Mouse (Mus musculus) intestine, embryonic 16.5 days (tissue): Measurements from ENCODE around the gene Scube3. TPM values are rescaled to one million over a fixed set of nuclear protein-coding genes. Genes with fewer than 3 reads are reported as not detected.

Experiments
- ATAC-seq: fragments of 200-750 bp; cut with Nextera tagmentation; 2 replicates; pipeline ENCODE4 v1.8.0; 2017; ENCODE audit warnings: moderate TSS enrichment, moderate library complexity
- H3K27ac ChIP-seq: fragments of 300-500 bp; sonication (generic); 2 replicates; pipeline ENCODE4 v1.5.1; 2014; ENCODE audit warnings: mild to moderate bottlenecking, low read length
- H3K27me3 ChIP-seq: fragments of 300-500 bp; sonication (generic); replicated peaks from 2 replicates; pipeline ENCODE4 v1.6.1; 2014; ENCODE audit warnings: low read length, control low read depth, mixed read lengths; ENCODE audit not compliant: control insufficient read depth, insufficient read depth
- H3K36me3 ChIP-seq: fragments of 300-500 bp; sonication (generic); 2 replicates; pipeline ENCODE4 v1.6.1; 2014; ENCODE audit warnings: low read length, control low read depth; ENCODE audit not compliant: control insufficient read depth, insufficient read depth
- H3K4me1 ChIP-seq: fragments of 300-500 bp; sonication (generic); 2 replicates; pipeline ENCODE4 v1.6.1; 2014; ENCODE audit warnings: low read length, control low read depth, mixed read lengths; ENCODE audit not compliant: control insufficient read depth, insufficient read depth
- H3K4me2 ChIP-seq: fragments of 300-500 bp; sonication (generic); 2 replicates; pipeline ENCODE4 v1.6.1; 2014; ENCODE audit warnings: low read depth, low read length, control low read depth
- H3K4me3 ChIP-seq: fragments of 300-500 bp; sonication (generic); 2 replicates; pipeline ENCODE4 v1.5.1; 2014; ENCODE audit warnings: mild to moderate bottlenecking, low read length
- H3K9ac ChIP-seq: fragments of 300-500 bp; sonication (generic); 2 replicates; pipeline ENCODE4 v1.6.1; 2014; ENCODE audit warnings: low read depth, low read length
- H3K9me3 ChIP-seq: fragments of 300-500 bp; sonication (generic); 2 replicates; pipeline ENCODE4 v1.6.1; 2016; ENCODE audit warnings: low read length, control low read depth; ENCODE audit not compliant: control insufficient read depth
- WGBS: fragments of 180-500 bp; shearing (Covaris S2); extraction: QIAGEN DNeasy Blood & Tissue Kit; methylation state at CpG from one replicate; pipeline ENCODE4 v1.1.7; 2014; 5-methylcytosine and 5-hydroxymethylcytosine counted together
- polyA plus RNA-seq: library from polyadenylated mRNA; unstranded; fragments of >200 nt; fragmentation: Nextera tagmentation; extraction: Ambion mirVana; gene quantifications from 2 replicates; pipeline ENCODE4 v1.2.1, GENCODE M21; 2015

Scube3 gene
- polyA plus RNA-seq, 1 experiment from 2014 or later: 1.0 TPM

DNA sequence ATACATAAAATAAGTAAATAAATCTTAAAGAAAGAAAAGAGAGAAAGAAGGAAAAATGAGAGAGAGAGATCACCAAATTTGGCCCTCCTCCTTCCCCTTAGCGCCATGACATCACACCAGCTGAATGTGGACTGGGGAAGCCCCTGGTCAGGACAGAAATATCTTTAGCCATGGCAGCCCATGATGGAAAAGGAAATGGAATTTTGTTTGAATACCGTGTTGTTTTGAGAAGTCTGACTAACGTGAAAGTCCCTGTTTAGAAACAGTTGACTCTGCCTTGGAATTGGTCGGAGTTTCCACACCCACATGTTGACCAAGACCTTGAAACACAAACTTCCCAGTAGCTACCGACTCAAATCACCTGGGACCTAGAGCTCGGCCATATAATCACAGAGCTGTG is 37.5 kb upstream of the Scube3 start:
- Histone ChIP-seq H3K9me3 (no peaks in the 10 kb centered on the region), H3K9ac (no peak overlapping the region), H3K27me3 (no peaks in the 10 kb centered on the region), H3K27ac (no peak overlapping the region), H3K4me3 (no peak overlapping the region), H3K36me3 (no peaks in the 10 kb centered on the region), H3K4me2 (no peak overlapping the region), H3K4me1 (peaks cover 4% of the 10 kb centered on the region; the same call in 1 of the 2 replicates)
- WGBS: 70% methylated on average over 6 of the region's 6 CpGs
- no peak for ATAC-seq

DNA sequence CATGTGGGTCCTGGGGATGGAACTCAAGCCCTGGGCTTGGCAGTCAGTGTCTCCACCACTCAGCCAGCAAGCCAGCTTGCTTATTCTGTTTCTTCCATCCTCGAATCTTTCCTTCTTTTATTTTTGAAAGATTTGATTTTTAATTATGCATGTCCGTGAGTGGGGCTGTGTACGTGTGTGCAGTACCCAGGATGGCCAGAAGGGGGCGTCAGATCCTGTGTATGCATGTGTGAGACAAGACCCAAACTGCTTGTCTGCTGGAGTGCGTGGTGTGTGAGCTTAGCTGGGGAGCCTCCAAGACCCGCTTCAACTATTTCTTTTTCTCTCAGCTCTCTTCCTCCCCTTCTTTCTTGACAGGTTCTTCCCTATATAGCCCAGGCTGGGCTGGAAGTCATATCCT is 35.6 kb upstream of the Scube3 start:
- Histone ChIP-seq H3K36me3 (no peaks in the 10 kb centered on the region), H3K9ac (no peak overlapping the region), H3K4me1 (peaks cover 4% of the 10 kb centered on the region; the same call in 1 of the 2 replicates), H3K4me3 (no peak overlapping the region), H3K27ac (no peak overlapping the region), H3K27me3 (no peaks in the 10 kb centered on the region), H3K9me3 (no peaks in the 10 kb centered on the region), H3K4me2 (no peak overlapping the region)
- ATAC-seq: no peak
- WGBS: 82% methylated on average over 6 of the region's 6 CpGs

DNA sequence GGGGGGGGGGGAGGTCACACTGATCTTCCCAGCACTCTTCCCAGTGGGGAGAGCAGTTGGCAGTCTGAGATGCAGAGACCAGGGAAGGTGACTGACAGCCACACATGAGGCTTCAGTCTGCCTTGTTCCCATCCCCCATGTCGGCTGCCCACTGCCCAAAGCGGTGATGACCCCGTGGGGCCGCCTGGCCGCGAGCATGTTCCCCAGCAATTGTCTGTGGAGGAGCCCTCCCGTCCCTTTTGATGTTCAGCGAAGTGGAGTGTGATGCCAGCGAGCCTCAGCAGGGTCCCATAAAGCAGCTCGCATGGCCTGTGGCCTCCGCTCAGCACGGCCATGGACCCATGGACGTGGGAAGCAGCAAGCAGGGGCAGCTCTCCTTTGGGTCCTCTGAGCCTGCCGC is 34.7 kb upstream of the Scube3 start:
- H3K36me3 ChIP-seq: no peaks in the 10 kb centered on the region
- H3K27me3 ChIP-seq: no peaks in the 10 kb centered on the region
- H3K27ac ChIP-seq: no peak overlapping the region
- H3K4me3 ChIP-seq: no peak overlapping the region
- no peak overlapping the region for H3K9ac ChIP-seq
- no peaks in the 10 kb centered on the region for H3K4me1 ChIP-seq
- no peak for ATAC-seq
- H3K9me3 ChIP-seq: no peaks in the 10 kb centered on the region
- WGBS: 24% methylated on average over 14 of the region's 14 CpGs
- H3K4me2 ChIP-seq: no peak overlapping the region

DNA sequence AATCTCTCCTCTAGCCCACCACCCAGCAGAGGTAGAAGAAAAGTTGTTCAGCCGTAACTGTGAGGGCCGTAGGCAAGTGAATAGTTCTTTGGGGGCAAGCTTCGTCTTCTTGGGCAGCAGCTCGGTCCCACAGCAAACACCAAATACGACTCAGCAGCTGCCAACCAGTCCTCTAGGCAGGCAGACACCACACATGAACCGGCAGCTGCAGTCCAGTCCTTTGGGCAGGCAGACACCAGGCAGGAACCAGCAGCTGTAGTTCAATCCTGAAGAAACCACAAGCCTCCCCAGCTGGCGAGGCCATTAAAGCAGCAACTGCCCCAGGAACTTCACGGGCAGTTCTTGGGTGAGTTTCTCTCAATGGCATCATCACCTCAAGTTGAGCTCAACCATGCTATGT is 29.7 kb upstream of the Scube3 start:
- ATAC-seq: no peak
- 86% methylated on average over 8 of the region's 8 CpGs for WGBS

DNA sequence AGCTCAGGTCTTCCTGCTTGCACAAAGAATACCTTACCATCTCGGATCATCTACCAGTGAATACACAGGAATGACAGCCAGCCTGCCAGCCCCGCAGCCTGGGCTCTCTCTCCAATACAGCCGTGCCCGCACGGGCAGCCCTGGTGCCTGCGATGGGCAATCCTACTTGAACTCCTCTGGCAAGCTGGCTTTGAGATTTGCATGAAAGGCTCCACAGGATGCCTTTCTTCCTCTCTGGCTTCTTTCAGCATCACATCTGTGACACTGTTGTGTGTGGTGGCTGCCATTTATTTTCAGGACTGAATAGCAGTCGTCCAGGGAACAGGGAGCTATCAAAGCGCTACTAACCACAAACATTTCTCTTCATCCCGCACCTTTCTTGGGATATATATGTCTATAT is 25.6 kb upstream of the Scube3 start:
- 88% methylated on average over 9 of the region's 9 CpGs for WGBS
- no peak overlapping the region for H3K4me3 ChIP-seq
- ATAC-seq: no peak
- H3K9me3 ChIP-seq: no peaks in the 10 kb centered on the region
- no peak overlapping the region for H3K27ac ChIP-seq
- no peaks in the 10 kb centered on the region for H3K4me1 ChIP-seq
- no peak overlapping the region for H3K9ac ChIP-seq
- no peaks in the 10 kb centered on the region for H3K27me3 ChIP-seq
- H3K36me3 ChIP-seq: no peaks in the 10 kb centered on the region
- H3K4me2 ChIP-seq: no peak overlapping the region

More for the DNA sequence above, 29.7 kb upstream of the Scube3 start:
- Histone ChIP-seq H3K9me3 (no peaks in the 10 kb centered on the region), H3K4me2 (no peak overlapping the region), H3K36me3 (no peaks in the 10 kb centered on the region), H3K27me3 (no peaks in the 10 kb centered on the region), H3K9ac (no peak overlapping the region), H3K27ac (no peak overlapping the region), H3K4me1 (no peaks in the 10 kb centered on the region), H3K4me3 (no peak overlapping the region)

DNA sequence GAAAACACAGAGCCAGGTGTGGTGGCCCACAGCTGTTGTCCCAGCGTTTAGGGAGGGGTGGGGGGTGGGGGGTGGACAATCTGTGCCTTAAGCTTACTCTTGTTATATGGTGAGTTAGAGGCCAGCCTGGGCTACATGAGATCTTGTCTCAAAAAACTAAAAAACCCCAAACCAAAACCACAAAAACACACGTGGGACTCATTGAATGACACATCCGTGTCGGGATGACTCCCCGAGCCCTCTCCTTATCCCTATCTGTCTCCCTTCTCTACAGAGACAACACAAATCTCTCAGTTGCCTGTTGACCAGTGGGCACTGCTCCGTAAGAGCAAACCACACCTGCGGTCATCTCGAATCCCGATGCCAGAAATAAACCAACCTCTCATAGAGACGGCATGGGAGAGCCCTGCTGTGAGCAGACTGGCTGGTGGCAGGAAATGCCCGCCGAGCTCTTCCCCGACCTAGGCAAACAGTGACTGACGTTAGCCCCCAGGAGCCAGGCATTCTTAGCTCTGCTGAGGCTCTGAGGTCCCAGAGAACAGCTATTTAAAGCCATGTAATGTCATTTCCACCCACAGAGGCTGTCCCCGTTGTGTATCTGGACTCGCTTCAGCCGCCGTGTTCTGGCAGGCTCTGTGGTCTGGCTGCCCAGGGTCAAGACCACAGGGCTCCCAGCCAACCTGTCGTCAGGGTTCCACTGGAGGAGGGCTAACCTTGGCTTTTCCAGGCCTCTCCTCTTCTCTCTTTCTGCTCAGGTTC is 24.3 kb upstream of the Scube3 start:
- Histone ChIP-seq H3K36me3 (no peaks in the 10 kb centered on the region), H3K4me3 (no peak overlapping the region), H3K4me2 (no peak overlapping the region), H3K27me3 (no peaks in the 10 kb centered on the region), H3K9ac (no peak overlapping the region), H3K27ac (no peak overlapping the region), H3K9me3 (no peaks in the 10 kb centered on the region), H3K4me1 (no peaks in the 10 kb centered on the region)
- 48% methylated on average over 19 of the region's 19 CpGs for WGBS
- ATAC-seq: no peak

DNA sequence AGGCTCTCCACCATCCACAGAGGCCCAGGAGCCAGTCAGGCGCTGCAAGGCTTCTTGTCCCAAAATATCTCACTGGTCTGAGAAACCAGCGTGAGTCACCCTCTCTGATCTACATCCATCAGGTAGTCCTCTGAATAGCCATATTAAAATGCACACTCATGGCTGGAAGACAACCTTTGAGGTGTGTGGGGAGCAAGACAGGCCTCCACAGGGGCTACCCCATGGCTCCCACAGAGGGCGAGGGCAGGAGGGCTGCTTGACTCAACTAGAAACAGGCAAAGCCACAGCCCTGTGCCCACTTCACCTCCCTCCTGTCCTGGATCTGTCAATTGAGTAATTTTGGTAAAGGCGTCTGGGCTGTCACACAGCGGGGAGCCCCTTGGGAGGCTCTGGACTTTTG is 21.5 kb upstream of the Scube3 start:
- H3K4me2 ChIP-seq: no peak overlapping the region
- 90% methylated on average over 5 of the region's 5 CpGs for WGBS
- no peak for ATAC-seq

DNA sequence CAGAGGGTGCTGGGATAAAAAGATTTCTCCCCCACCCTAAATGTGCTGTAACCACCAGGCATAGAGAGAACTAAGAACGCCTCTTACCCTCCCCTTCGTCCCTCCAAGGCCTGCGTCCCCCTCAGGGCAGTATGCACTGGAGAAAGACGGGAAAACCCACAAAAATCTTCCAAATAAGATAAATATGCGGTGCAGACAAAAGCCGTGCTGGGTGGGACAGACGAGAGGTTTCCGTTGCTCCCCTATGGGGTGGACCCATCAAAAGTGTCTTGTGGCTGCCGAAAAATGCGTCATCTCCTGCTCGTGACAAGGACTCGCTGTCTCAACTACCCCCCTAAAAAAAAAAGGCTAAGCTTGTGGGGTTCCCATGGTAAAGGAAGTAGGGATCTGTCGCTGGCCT is 19.0 kb upstream of the Scube3 start:
- H3K27ac ChIP-seq: no peak overlapping the region
- H3K27me3 ChIP-seq: no peaks in the 10 kb centered on the region
- no peak for ATAC-seq
- H3K9me3 ChIP-seq: no peaks in the 10 kb centered on the region
- no peak overlapping the region for H3K9ac ChIP-seq
- H3K4me2 ChIP-seq: no peak overlapping the region
- H3K4me1 ChIP-seq: no peaks in the 10 kb centered on the region
- H3K36me3 ChIP-seq: no peaks in the 10 kb centered on the region
- H3K4me3 ChIP-seq: no peak overlapping the region
- 71% methylated on average over 13 of the region's 13 CpGs for WGBS

More for the DNA sequence above, 21.5 kb upstream of the Scube3 start:
- Histone ChIP-seq H3K27me3 (no peaks in the 10 kb centered on the region), H3K4me3 (no peak overlapping the region), H3K36me3 (no peaks in the 10 kb centered on the region), H3K9ac (no peak overlapping the region), H3K9me3 (no peaks in the 10 kb centered on the region), H3K27ac (no peak overlapping the region), H3K4me1 (no peaks in the 10 kb centered on the region)

DNA sequence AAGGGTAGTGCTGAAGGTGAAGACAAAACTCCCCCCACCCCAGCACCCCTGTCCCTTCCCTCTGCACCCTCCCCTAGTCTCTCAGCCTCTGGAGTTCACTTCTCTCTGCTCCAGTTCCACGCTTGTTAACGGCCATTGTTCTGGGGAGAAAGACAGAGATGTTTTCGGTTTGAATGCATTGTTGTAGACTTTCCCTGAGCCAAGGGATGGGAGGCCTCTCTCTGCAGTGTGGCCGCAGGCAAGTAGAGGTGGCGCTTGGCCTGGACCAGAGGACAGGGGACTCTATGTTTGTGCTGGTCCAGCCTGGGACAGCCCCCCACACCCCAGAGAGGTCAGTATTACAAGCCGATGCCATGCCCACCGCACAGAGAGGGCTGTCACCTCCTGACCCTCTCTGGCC is 18.3 kb upstream of the Scube3 start:
- H3K4me3 ChIP-seq: no peak overlapping the region
- H3K4me1 ChIP-seq: no peaks in the 10 kb centered on the region
- H3K9me3 ChIP-seq: no peaks in the 10 kb centered on the region
- 53% methylated on average over 7 of the region's 7 CpGs for WGBS
- no peak for ATAC-seq
- H3K27ac ChIP-seq: no peak overlapping the region
- no peak overlapping the region for H3K4me2 ChIP-seq
- no peak overlapping the region for H3K9ac ChIP-seq
- no peaks in the 10 kb centered on the region for H3K36me3 ChIP-seq
- H3K27me3 ChIP-seq: no peaks in the 10 kb centered on the region

DNA sequence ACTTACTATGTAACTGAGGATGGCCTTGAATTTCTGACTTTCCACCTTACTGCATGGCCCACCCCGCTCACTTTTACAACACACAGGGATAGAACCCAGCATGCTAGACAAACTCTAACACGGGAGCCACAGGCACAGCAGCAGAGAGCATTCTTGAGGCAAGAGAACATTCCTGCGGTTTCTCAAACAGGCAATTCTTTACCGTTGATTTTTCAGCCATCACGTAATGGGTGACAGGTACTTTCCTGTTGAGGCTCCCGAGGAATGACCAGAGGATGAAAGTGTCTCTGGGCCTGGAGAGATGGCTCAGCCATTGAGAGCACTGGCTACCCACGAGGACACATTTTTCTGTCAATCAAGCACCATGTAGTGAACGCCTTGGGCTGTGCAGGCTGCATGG is 17.6 kb upstream of the Scube3 start:
- Histone ChIP-seq H3K9ac (no peak overlapping the region), H3K4me1 (no peaks in the 10 kb centered on the region), H3K27me3 (no peaks in the 10 kb centered on the region), H3K36me3 (no peaks in the 10 kb centered on the region), H3K4me3 (no peak overlapping the region), H3K9me3 (no peaks in the 10 kb centered on the region), H3K4me2 (no peak overlapping the region), H3K27ac (no peak overlapping the region)
- no peak for ATAC-seq
- 59% methylated on average over 8 of the region's 8 CpGs for WGBS
